Mouse (Mus musculus) left cerebral cortex, adult 2 months (tissue): ENCODE results near the gene Padi3. TPM values are rescaled to one million over a fixed set of nuclear protein-coding genes. Genes with fewer than 3 reads are reported as not detected.

Experiments
- DNase-seq, 2 experiments: peaks; one replicate each; pipeline ENCODE4 v3.0.0; 2021 to 2022; ENCODE audit warnings: low spot score in 2 of 2, mixed read lengths in 1 of 2; ENCODE audit errors: extremely low spot score in 1 of 2
- H3K27ac ChIP-seq: fragments of 200-600 bp; 2 replicates; pipeline ENCODE4 v1.8.1; 2022
- H3K4me3 ChIP-seq: fragments of 200-600 bp; 2 replicates; pipeline ENCODE4 v1.8.1; 2022
- CTCF ChIP-seq: fragments of 200-600 bp; IDR thresholded peaks from 2 replicates; pipeline ENCODE4 v1.8.1; 2022; ENCODE audit warnings: antibody characterized with exemption, mild to moderate bottlenecking, moderate library complexity
- intact Hi-C: fragments of 180-260 bp; cut with DNase I; formaldehyde crosslinking; loops from one replicate; pipeline ENCODE4 v1.15.1; 2025
- total RNA-seq, 2 experiments: library from RNA; stranded (reverse); gene quantifications; 2 replicates each; pipeline ENCODE4 v1.2.3; 2021

Padi3 gene
- total RNA-seq, 2 experiments from 2014 or later = not detected

- DNase-seq = no peak
- TF ChIP-seq CTCF = peak; percentile 47
- intact Hi-C loops = loop anchor here (5.0 kb wide), 1 partner anchor 47 kb away; no protein-coding TSS in a partner anchor
- Histone ChIP-seq H3K4me3 (peak overlapping the region; percentile 18; the same call in 1 of the 2 replicates), H3K27ac (no peak overlapping the region)
Measured at GRCm38 (mm10) chr4:140814241-140815225, 4.1 kb upstream of the Padi3 start.

DNA sequence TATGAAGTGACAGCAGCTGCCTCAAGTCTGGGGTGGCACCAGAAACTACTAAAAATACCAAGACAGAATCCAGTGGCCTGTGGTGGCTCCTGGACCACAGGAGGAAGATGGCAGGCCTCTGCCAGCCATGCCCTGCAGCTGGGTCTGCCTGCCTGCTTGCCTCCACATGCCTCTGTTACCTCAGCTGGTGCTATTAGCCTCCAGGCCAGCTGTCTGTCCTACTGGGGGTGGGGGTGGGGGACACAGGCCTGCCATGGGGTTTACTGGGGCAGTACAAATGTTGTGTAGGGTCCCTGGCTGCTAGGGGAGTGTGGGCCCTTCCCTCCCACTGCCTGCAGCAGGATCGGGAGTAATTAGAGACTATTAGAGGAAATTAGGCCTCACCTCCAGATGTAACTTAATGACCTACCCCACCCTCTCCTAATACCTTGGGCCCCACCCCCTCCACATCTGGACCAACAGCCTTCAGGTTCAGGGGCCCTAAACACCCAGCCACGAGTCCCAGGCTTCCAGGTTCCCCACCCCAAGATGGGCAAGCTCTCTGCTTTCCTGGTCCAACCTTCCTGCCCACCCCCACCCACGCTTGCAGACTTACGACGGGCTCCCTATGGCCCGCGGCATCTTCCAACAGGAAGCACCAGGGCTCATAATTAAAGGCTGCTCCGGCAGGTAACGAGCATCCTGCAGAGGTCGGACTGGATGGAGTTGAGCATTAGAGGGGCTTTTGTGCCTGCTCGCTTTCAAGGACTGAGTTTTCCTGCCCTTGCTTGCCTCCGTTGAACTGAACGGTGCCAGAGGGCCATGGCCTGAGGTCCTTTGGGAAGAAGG is 3.1 kb upstream of the Padi3 start:
- Histone ChIP-seq H3K27ac (no peak overlapping the region), H3K4me3 (no peak overlapping the region)
- no peak for DNase-seq
- TF ChIP-seq CTCF = no peak
- intact Hi-C loops = no loop called here

DNA sequence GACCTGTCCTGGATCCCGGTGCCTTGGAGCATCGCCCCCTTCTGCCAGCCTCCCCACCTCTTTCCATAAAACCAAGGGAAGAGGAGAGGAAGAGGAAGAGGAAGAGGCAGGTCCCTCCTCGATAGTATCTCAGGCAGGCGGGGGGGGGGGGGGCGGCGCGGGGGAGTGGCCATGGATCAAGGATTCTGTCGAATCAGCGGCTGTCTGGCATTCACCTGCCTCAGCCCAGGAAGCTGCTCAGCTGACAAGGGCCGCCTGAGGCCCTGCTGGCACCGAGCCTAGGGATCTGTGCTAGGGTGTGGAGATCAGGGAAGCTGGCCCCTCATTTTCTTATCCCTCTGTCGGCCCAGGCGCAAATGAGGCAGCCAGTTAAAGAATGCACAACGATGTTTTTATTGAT is 2.2 kb upstream of the Padi3 start:
- H3K27ac ChIP-seq = no peak overlapping the region
- DNase-seq = no peak
- TF ChIP-seq CTCF = no peak
- no peak overlapping the region for H3K4me3 ChIP-seq
- intact Hi-C loops = no loop called here

- no peak for TF ChIP-seq CTCF
- no peak overlapping the region for H3K27ac ChIP-seq
- no peak overlapping the region for H3K4me3 ChIP-seq
- no peak for DNase-seq
- intact Hi-C loops = no loop called here
Measured at GRCm38 (mm10) chr4:140812191-140812590, 1.7 kb upstream of the Padi3 start.

- peak in 1 of 2 experiments; percentile 22 for DNase-seq
- intact Hi-C loops = no loop called here
Measured at GRCm38 (mm10) chr4:140809118-140809517, 1.3 kb downstream of the Padi3 start.

DNA sequence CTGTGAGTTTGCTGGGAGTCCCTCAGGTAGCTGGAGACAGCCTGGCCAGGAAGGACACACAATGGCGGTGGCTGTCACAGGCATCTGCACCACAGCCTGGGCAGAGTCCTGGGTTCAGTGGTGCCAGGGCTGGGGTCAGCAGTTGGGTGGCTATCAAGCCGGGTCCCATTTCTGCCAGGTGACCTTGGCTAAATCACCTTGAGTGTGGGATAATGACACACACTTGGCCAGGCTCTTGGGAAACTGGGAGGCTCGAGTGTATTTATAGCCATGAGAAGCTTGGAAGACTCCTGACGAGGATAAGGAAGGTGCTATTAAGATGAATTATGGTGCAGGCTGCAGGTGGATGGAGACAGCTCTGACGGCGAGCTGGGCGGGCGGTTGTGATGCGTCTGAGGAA is 5.8 kb downstream of the Padi3 start:
- Histone ChIP-seq H3K27ac (no peak overlapping the region), H3K4me3 (no peak overlapping the region)
- DNase-seq = no peak
- intact Hi-C loops = no loop called here
- no peak for TF ChIP-seq CTCF

More at GRCm38 (mm10) chr4:140809118-140809517, 1.3 kb downstream of the Padi3 start:
- TF ChIP-seq CTCF = no peak
- H3K27ac ChIP-seq = no peak overlapping the region
- H3K4me3 ChIP-seq = no peak overlapping the region

DNA sequence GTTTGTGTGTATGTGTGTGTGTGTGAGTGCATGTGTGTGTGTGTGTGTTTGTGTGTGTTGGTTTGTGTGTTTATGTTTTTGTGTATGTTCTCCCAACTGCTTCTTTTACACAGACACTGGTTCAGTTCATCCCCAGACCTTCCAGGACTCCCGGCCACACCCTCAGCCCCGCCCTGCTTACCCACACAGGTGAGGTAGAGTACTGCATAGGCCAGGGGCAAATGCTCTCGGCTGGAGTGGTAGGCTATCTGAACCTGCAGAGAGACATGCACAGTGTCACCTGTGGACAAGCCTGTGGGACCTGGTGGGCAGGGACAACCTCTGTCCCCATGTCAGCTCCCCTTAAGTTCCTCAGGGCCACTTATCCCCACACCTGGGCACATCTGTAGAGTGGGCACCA is 9.1 kb downstream of the Padi3 start:
- no peak overlapping the region for H3K4me3 ChIP-seq

DNA sequence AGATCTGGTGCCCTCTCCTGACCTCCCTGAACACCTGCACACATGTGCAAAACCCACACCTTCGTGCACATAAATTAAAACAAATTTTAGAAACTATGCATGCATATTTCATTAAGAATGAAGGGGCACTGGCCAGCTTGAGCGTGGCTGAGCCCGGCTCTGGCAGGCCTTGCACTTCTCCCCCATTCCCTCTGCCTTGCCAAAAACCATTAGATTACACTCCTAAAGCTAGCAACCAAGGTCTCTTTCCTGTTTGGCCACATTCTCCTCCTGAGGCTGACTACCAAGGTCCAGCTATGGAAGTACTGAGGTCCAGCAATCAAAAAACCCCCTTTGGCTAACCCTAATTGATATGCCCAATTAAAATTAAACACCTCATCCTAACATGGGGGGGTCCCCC is 13.7 kb downstream of the Padi3 start:
- Histone ChIP-seq H3K27ac (no peak overlapping the region), H3K4me3 (no peak overlapping the region)
- no peak for TF ChIP-seq CTCF
- intact Hi-C loops = no loop called here
- DNase-seq = no peak

More for the DNA sequence above, 9.1 kb downstream of the Padi3 start:
- DNase-seq = no peak
- intact Hi-C loops = no loop called here
- no peak for TF ChIP-seq CTCF
- H3K27ac ChIP-seq = no peak overlapping the region

- DNase-seq = no peak
- intact Hi-C loops = no loop called here
- Histone ChIP-seq H3K4me3 (no peak overlapping the region), H3K27ac (no peak overlapping the region)
- no peak for TF ChIP-seq CTCF
Measured at GRCm38 (mm10) chr4:140794678-140795077, 15.8 kb downstream of the Padi3 start.

- H3K4me3 ChIP-seq = no peak overlapping the region
- no peak for DNase-seq
- intact Hi-C loops = no loop called here
Measured at GRCm38 (mm10) chr4:140793795-140794194, 16.7 kb downstream of the Padi3 start.

GRCm38 (mm10) chr4:140792584-140792983 is 17.9 kb downstream of the Padi3 start:
- no peak overlapping the region for H3K4me3 ChIP-seq
- DNase-seq = no peak
- intact Hi-C loops = no loop called here
- TF ChIP-seq CTCF = no peak
- H3K27ac ChIP-seq = no peak overlapping the region

More at GRCm38 (mm10) chr4:140793795-140794194, 16.7 kb downstream of the Padi3 start:
- no peak overlapping the region for H3K27ac ChIP-seq
- no peak; the same call in 1 of the 2 replicates for TF ChIP-seq CTCF

DNA sequence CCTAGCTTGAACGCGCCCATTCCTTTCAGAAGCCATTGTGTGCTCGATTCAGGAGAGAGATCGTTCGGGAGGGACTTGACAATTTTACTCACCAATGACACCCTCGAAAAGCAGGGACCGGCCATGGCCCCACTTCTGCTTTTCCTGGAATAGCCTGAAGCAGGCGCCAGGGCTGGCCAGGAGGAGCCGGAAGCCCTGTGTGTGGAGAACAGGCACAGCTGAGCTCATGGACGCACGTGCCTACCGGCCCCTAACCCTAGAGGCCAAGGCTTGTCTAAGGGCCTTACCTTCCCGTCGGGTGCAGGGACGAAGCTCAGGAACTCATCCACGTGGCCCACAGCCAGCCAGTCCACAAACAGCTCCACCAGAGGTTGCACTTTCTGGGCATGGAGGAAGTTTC is 19.4 kb downstream of the Padi3 start:
- no peak for TF ChIP-seq CTCF
- DNase-seq = no peak
- intact Hi-C loops = no loop called here
- Histone ChIP-seq H3K4me3 (no peak overlapping the region), H3K27ac (no peak overlapping the region)
